Mouse (Mus musculus) urinary bladder, postnatal 10 days (tissue): ENCODE data around the gene Pcca.

Experiments used
- DNase-seq: peaks from one replicate; pipeline ENCODE4 v3.0.0; 2022; ENCODE audit warnings: low spot score

Pcca gene

GRCm38 (mm10) chr14:122887278-122887677, 353.2 kb downstream of the Pcca start:
- no peak for DNase-seq

GRCm38 (mm10) chr14:122887702-122888479, 353.8 kb downstream of the Pcca start:
- DNase-seq = no peak

GRCm38 (mm10) chr14:122888480-122888872, 354.4 kb downstream of the Pcca start:
- DNase-seq = no peak

- no peak for DNase-seq
These were observed 357.4 kb downstream of the Pcca start for GRCm38 (mm10) chr14:122891470-122891968.

GRCm38 (mm10) chr14:122896106-122896505, 362.0 kb downstream of the Pcca start:
- DNase-seq = no peak

- no peak for DNase-seq
These were observed 364.4 kb downstream of the Pcca start for GRCm38 (mm10) chr14:122898550-122898949.

- no peak for DNase-seq
These were observed 366.6 kb downstream of the Pcca start for GRCm38 (mm10) chr14:122900679-122901078.

GRCm38 (mm10) chr14:122901177-122901576, 367.1 kb downstream of the Pcca start:
- DNase-seq = no peak

- no peak for DNase-seq
These were observed 367.6 kb downstream of the Pcca start for GRCm38 (mm10) chr14:122901715-122902114.

- DNase-seq = no peak
These were observed 368.0 kb downstream of the Pcca start for GRCm38 (mm10) chr14:122902136-122902535.

GRCm38 (mm10) chr14:122902884-122903283, 368.8 kb downstream of the Pcca start:
- DNase-seq = no peak

GRCm38 (mm10) chr14:122903923-122904351, 369.8 kb downstream of the Pcca start:
- no peak for DNase-seq

GRCm38 (mm10) chr14:122905007-122905406, 370.9 kb downstream of the Pcca start:
- DNase-seq = no peak

- DNase-seq = no peak
These were observed 374.0 kb downstream of the Pcca start for GRCm38 (mm10) chr14:122908075-122908474.

- DNase-seq = no peak
These were observed 375.4 kb downstream of the Pcca start for GRCm38 (mm10) chr14:122909368-122910091.

GRCm38 (mm10) chr14:122911265-122911664, 377.1 kb downstream of the Pcca start:
- no peak for DNase-seq

GRCm38 (mm10) chr14:122912137-122912536, 378.0 kb downstream of the Pcca start:
- DNase-seq = no peak

GRCm38 (mm10) chr14:122912812-122913498, 378.8 kb downstream of the Pcca start:
- no peak for DNase-seq

GRCm38 (mm10) chr14:122913657-122914056, 379.5 kb downstream of the Pcca start, which contains the start of gene Ggact:
Ggact (minus strand) TSS chr14:122913757.
- DNase-seq = no peak

- DNase-seq = no peak
These were observed 383.6 kb downstream of the Pcca start for GRCm38 (mm10) chr14:122917676-122918075.

- DNase-seq = no peak
These were observed 385.9 kb downstream of the Pcca start for GRCm38 (mm10) chr14:122920011-122920410.

GRCm38 (mm10) chr14:122936460-122936859, 402.3 kb downstream of the Pcca start:
- no peak for DNase-seq
